Mouse (Mus musculus) olfactory bulb, adult 2 months (tissue): ENCODE results near the gene Degs2.
"Not testable (repeated sequence)": the region's sequence is repeated elsewhere in the genome, so short reads cannot be mapped to it uniquely, and the experiment has no call there.

Source experiments
- CTCF ChIP-seq: fragments of 200-500 bp; IDR thresholded peaks from 2 replicates; pipeline ENCODE4 v1.5.1; 2012; ENCODE audit warnings: low read depth, mild to moderate bottlenecking, low read length, moderate library complexity; ENCODE audit not compliant: insufficient read depth
- POLR2A ChIP-seq: fragments of 200-500 bp; IDR thresholded peaks from 2 replicates; pipeline ENCODE4 v1.6.1; 2012; ENCODE audit warnings: mild to moderate bottlenecking, low read depth, low read length, moderate library complexity; ENCODE audit not compliant: insufficient read depth

DNA sequence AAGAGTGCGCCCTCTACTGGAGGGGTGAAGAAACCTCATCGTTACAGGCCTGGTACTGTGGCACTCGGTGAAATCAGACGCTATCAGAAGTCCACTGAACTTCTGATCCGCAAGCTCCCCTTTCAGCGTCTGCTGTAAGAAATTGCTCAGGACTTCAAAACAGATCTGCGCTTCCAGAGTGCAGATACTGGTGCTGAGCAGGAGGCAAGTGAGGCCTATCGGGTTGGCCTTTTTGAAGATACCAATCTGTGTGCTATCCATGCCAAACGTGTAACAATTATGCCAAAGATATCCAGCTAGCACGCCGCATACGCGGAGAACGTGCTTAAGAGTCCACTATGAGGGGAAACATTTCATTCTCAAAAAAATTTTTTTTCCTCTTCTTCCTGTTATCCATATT lies 11.9 kb upstream of the Degs2 start:
- TF ChIP-seq POLR2A, CTCF: not testable (repeated sequence)
